Mouse (Mus musculus) left cerebral cortex, postnatal 10 days (tissue): Measurements from ENCODE around the gene Platr25. TPM values are rescaled to one million over a fixed set of nuclear protein-coding genes. Genes with fewer than 3 reads are reported as not detected.
"Not testable (repeated sequence)": the region's sequence is repeated elsewhere in the genome, so short reads cannot be mapped to it uniquely, and the experiment has no call there.

Source experiments
- DNase-seq, 2 experiments: peaks; one replicate each; pipeline ENCODE4 v3.0.0; 2021 to 2022; ENCODE audit warnings: low spot score in 2 of 2, mixed read lengths in 1 of 2; ENCODE audit errors: extremely low spot score in 1 of 2
- intact Hi-C: fragments of 180-260 bp; cut with DNase I; formaldehyde crosslinking; loops from one replicate; pipeline ENCODE4 v1.15.1; 2025
- total RNA-seq, 2 experiments: library from RNA; stranded (reverse); gene quantifications; 2 replicates each; pipeline ENCODE4 v1.2.3; 2021

Gene Platr25
- total RNA-seq = 10 to 100 TPM in 1 of 2 experiments, 1 to 10 TPM in 1; 9.9 to 10.0 TPM

GRCm38 (mm10) chr13:62760432-62761415 lies at the start of gene Platr25:
Gene Platr25 (minus strand): TSS chr13:62760709.
- intact Hi-C loops = loop anchor here (2.0 to 10.0 kb wide), 2 partner anchors 94 to 574 kb away; no protein-coding TSS in a partner anchor
- DNase-seq = peak; percentile 13 to 50

DNA sequence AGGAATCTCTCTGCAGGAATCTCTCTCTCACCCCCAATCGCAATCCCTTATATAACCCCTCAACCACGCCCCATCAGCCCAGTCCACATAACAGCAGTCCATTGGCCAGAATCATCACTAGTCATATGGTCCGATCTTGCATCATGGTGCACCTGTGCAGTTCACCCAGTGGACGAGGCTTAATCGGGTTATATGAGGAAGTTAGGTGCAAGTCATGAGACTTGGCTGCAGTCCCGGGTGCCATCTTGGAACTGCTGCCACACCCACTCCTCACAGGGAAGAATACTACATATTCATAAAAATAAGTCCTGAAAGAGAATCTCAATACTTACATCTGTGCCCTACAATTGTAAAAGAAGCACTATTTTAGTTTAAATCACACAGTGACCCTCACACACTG lies 47.5 kb upstream of the Platr25 start:
- DNase-seq, intact Hi-C loops: not testable (repeated sequence)

DNA sequence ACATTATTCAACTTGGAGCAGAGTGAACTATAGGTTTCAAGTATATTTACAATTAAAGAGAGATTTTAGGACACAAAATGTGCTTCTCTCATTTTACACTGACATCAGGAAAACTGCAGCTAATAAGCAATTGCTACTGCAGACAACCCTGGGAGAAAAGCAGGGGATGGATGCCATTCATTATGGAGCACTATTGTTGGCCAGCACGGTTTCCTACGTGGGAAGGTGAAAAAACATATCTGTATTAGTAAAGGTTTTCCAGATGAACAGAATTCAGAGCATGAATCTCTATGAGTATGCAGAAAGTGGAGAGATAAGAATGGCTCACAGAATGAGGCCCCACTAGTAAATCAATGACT lies 25.6 kb upstream of the Platr25 start:
- DNase-seq, intact Hi-C loops: not testable (repeated sequence)

DNA sequence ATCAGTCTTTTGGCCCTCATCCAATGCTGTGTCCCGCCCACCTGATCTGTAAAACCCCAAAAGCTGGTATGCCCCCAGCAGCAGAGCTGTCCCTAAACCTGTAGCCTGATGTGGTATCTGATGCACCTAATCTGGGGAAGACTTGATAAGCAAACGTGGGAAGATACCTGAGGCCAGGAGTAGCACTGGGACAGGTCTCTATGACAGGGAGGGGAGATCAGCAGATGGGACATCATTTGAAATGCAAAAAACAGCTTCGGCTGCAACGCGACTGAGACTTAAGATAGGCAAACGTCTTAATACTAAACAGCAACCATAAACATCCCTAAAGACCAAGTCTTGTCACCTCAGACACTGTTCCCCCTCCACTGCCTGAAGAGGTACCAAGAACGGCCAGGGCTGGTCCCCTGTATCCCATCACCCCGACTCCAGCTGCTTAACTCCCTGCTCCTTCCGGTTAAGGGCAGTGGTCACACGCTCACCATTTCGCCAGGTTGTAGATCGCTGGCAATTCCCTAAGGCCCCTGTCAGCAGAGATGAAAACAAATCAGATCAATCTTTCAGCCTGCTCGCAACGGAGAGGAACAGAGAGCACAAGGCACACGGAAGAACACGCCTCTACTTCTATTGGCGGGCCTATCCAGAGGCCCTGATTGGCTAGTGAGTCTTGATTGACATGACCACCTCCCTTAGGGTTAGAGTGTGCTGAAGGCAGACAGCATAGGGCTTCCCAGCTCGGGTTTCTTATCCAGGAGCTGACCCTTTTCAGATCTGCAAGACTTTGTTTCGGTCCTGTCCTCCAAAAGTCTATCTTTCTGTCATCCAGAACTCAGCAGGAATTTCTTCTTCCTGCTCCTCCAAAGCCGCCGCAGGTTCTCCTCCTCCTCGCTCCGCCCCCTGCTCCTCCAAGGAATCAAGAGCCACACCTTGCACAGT lies 25.0 kb upstream of the Platr25 start, which contains the start of gene Gm5141:
Gene Gm5141, minus strand, starts transcription at position 610 of the 936 bp plus-strand sequence.
- peak; percentile 17 to 39 for DNase-seq
- intact Hi-C loops = not testable (repeated sequence)

DNA sequence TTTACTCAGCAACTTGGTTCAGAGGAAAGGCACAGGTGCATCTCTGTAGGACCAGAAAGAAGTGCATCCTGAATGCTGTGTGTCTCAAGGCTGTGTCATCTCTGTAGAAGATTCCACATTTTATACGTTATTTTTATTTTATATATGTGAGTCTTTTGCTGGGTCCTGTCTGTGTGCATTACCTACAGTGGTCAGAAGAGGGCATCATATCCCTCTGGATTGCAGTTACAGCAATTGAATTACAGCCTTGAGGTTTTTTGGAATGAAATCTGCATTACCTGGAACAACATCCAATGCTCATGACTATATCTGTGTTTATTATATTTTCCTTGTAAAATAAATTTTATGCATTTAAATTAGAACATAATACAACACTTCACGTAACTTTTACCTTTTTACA lies 3.3 kb upstream of the Platr25 start:
- DNase-seq = peak; percentile 38 to 42
- intact Hi-C loops = loop anchor here (10.0 kb wide), 1 partner anchor 571 kb away; no protein-coding TSS in a partner anchor

DNA sequence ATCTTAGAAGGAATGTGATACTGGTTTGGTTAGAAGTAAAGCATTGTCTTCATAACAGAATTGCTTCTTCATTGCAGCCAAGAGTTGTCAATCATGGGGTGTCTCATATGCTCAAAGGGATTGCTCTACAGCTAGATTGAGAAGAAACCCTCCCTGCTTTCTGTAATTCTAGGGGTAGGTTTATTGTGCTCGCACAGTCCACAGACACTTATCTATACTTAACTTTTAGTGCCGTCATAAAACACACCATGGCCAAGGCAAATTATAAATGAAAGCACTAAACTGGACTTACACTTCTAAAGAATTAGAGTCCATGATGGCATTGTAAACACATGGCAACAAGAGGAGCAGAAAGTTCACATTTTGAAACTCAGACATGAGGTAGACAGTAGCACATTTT lies 27.2 kb downstream of the Platr25 start:
- intact Hi-C loops = no loop called here

GRCm38 (mm10) chr13:62712611-62713010 lies 47.9 kb downstream of the Platr25 start:
- DNase-seq, intact Hi-C loops: not testable (repeated sequence)

More for the DNA sequence above, 27.2 kb downstream of the Platr25 start:
- no peak for DNase-seq

DNA sequence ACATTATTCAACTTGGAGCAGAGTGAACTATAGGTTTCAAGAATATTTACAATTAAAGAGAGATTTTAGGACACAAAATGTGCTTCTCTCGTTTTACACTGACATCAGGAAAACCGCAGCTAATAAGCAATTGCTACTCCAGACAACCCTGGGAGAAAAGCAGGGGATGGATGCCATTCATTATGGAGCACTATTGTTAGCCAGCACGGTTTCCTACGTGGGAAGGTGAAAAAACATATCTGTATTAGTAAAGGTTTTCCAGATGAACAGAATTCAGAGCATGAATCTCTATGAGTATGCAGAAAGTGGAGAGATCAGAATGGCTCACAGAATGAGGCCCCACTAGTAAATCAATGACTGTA lies 75.2 kb downstream of the Platr25 start:
- DNase-seq, intact Hi-C loops: not testable (repeated sequence)

DNA sequence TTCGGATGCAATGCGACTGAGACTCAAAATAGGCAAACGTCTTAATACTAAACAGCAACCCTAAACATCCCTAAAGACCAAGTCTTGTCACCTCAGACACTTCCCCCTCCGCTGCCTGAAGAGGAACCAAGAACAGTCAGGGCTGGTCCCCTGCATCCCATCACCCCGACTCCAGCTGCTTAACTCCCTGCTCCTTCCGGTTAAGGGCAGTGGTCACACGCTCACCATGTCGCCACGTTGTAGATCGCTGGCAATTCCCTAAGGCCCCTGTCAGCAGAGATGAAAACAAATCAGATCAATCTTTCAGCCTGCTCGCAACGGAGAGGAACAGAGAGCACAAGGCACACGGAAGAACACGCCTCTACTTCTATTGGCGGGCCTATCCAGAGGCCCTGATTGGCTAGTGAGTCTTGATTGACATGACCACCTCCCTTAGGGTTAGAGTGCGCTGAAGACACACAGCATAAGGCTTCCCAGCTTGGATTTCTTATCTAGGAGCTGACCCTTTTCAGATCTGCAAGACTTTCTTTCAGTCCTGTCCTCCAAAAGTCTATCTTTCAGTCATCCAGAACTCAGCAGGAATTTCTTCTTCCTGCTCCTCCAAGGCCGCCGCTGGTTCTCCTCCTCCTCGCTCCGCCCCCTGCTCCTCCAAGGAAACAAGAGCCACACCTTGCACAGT lies 75.8 kb downstream of the Platr25 start:
- intact Hi-C loops = not testable (repeated sequence)

GRCm38 (mm10) chr13:62653369-62653743 lies 107.2 kb downstream of the Platr25 start:
- intact Hi-C loops = no loop called here
- no peak for DNase-seq

More for the DNA sequence above, 75.8 kb downstream of the Platr25 start:
- DNase-seq = peak; percentile 6 to 26

DNA sequence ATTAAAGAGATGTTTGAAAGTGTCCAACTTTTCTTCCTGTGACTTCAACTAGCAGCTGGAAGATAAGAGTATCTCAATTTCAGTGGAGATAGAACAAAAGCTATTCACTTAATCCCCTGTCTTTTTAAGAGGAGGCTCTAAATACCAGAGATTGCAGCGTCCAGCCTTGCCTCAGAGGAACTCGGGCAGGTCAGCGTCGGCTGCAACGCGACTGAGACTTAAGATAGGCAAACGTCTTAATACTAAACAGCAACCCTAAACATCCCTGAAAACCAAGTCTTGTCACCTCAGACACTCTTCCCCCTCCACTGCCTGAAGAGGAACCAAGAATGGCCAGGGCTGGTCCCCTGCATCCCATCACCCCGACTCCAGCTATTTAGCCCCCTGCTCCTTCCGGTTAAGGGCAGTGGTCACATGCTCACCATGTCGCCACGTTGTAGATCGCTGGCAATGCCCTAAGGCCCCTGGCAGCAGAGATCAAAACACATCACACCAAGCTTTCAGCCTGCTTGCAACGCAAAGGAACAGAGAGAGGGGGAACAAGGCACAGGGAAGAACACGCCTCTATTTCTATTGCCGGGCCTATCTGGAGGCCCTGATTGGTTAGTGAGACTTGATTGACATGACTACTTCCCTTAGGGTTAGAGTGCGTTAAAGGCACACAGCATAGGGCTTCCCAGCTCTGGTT lies 107.7 kb downstream of the Platr25 start:
- peak; percentile 68 to 71 for DNase-seq
- intact Hi-C loops = not testable (repeated sequence)

GRCm38 (mm10) chr13:62627071-62627470 lies 133.4 kb downstream of the Platr25 start:
- peak; percentile 16 to 21 for DNase-seq
- intact Hi-C loops = not testable (repeated sequence)

GRCm38 (mm10) chr13:62624277-62624665 lies 136.2 kb downstream of the Platr25 start:
- not testable (repeated sequence) for DNase-seq
- intact Hi-C loops = loop anchor here (5.0 kb wide), 1 partner anchor 228 kb away; no protein-coding TSS in a partner anchor

- intact Hi-C loops = loop anchor here (5.0 kb wide), 1 partner anchor 229 kb away; no protein-coding TSS in a partner anchor
Measured at GRCm38 (mm10) chr13:62623577-62624276, 136.8 kb downstream of the Platr25 start, which contains the start of gene 6720489N17Rik. Gene 6720489N17Rik (minus strand): TSS chr13:62624182.

More at GRCm38 (mm10) chr13:62623577-62624276, 136.8 kb downstream of the Platr25 start, which contains the start of gene 6720489N17Rik:
- peak; percentile 72 to 82 for DNase-seq
